Mouse (Mus musculus) brain, adult 2 months (tissue): ENCODE data around the gene Ccdc60.
"Not testable (repeated sequence)": the region's sequence is repeated elsewhere in the genome, so short reads cannot be mapped to it uniquely, and the experiment has no call there.

Experiments
- DNase-seq: peaks from one replicate; pipeline ENCODE4 v3.0.0; 2011; ENCODE audit warnings: low read depth, low spot score

The Ccdc60 gene

GRCm38 (mm10) chr5:116194499-116194898 is 94.3 kb downstream of the Ccdc60 start:
- no peak for DNase-seq

GRCm38 (mm10) chr5:116192693-116193092 is 96.1 kb downstream of the Ccdc60 start:
- no peak for DNase-seq

GRCm38 (mm10) chr5:116191596-116191995 is 97.2 kb downstream of the Ccdc60 start:
- DNase-seq, result no peak

- no peak for DNase-seq
Measured at GRCm38 (mm10) chr5:116189818-116190217, 99.0 kb downstream of the Ccdc60 start.

- DNase-seq, result no peak
Measured at GRCm38 (mm10) chr5:116180594-116180993, 108.2 kb downstream of the Ccdc60 start.

GRCm38 (mm10) chr5:116171721-116172120 is 117.1 kb downstream of the Ccdc60 start:
- no peak for DNase-seq

GRCm38 (mm10) chr5:116166965-116167364 is 121.8 kb downstream of the Ccdc60 start:
- DNase-seq, result peak; percentile 15

GRCm38 (mm10) chr5:116165203-116165888 is 123.4 kb downstream of the Ccdc60 start:
- peak; percentile 24 for DNase-seq

- no peak for DNase-seq
Measured at GRCm38 (mm10) chr5:116154811-116155210, 134.0 kb downstream of the Ccdc60 start.

- not testable (repeated sequence) for DNase-seq
Measured at GRCm38 (mm10) chr5:116146446-116146845, 142.3 kb downstream of the Ccdc60 start.

- DNase-seq, result no peak
Measured at GRCm38 (mm10) chr5:116144711-116145110, 144.1 kb downstream of the Ccdc60 start.

- no peak for DNase-seq
Measured at GRCm38 (mm10) chr5:116140682-116141081, 148.1 kb downstream of the Ccdc60 start.

GRCm38 (mm10) chr5:116123344-116123743 is 165.4 kb downstream of the Ccdc60 start:
- peak; percentile 92 for DNase-seq

- DNase-seq, result peak; percentile 58
Measured at GRCm38 (mm10) chr5:116116567-116116966, 172.2 kb downstream of the Ccdc60 start.

- no peak for DNase-seq
Measured at GRCm38 (mm10) chr5:116116110-116116509, 172.7 kb downstream of the Ccdc60 start.

- peak; percentile 20 for DNase-seq
Measured at GRCm38 (mm10) chr5:116115071-116115834, 173.5 kb downstream of the Ccdc60 start.

GRCm38 (mm10) chr5:116108651-116109050 is 180.1 kb downstream of the Ccdc60 start:
- DNase-seq, result no peak

GRCm38 (mm10) chr5:116084231-116084630 is 204.6 kb downstream of the Ccdc60 start:
- no peak for DNase-seq

GRCm38 (mm10) chr5:116083081-116083480 is 205.7 kb downstream of the Ccdc60 start, which contains the start of gene Tmem233:
Gene Tmem233 (minus strand): TSS chr5:116083244.
- no peak for DNase-seq

- no peak for DNase-seq
Measured at GRCm38 (mm10) chr5:116082241-116082900, 206.4 kb downstream of the Ccdc60 start.

GRCm38 (mm10) chr5:116081616-116082015 is 207.2 kb downstream of the Ccdc60 start:
- DNase-seq, result peak; percentile 11

GRCm38 (mm10) chr5:116080736-116081135 is 208.0 kb downstream of the Ccdc60 start:
- peak; percentile 26 for DNase-seq
